Mouse (Mus musculus): Measurements from ENCODE around the gene Pknox2. TPM values are rescaled to one million over a fixed set of nuclear protein-coding genes. Genes with fewer than 3 reads are reported as not detected.

Pknox2 gene
- polyA plus RNA-seq, 1 experiment from 2014 or later = 11.7 TPM

DNA sequence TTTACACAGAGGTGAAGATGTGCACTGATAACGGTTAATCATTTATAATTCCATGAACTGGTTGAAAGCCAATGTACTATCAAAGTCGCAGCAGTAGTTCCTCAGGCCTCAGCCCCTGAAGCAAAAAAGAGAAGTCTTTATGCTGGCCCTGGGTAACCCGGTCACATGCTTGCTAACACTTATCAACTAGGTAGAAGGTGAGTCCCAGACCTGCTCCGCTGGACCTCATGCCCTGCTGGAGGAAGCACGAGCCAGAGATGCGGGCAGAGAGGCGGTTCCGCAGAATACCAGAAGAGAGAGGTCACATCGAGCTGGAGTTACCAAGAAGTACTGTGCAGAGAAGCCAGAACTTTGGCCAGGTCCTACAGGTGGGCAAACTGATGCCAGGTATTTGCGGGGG is 65.0 kb downstream of the Pknox2 start:
- no peak overlapping the region for H3K27ac ChIP-seq
- 90% methylated on average over 10 of the region's 10 CpGs for WGBS
- no peaks in the 10 kb centered on the region for H3K9me3 ChIP-seq (replicated peaks)
- H3K27me3 ChIP-seq (ENCODE audit: low read depth, poor library complexity, severe bottlenecking) = peaks cover 36% of the 10 kb centered on the region
- no peak for DNase-seq (ENCODE audit: low spot score)
- H3K36me3 ChIP-seq = no peaks in the 10 kb centered on the region
- 0 out of 2 replicates have a peak, but pooled peaks cover 2% of the 10 kb centered on the region for H3K4me1 ChIP-seq
- no peak overlapping the region for H3K4me3 ChIP-seq

DNA sequence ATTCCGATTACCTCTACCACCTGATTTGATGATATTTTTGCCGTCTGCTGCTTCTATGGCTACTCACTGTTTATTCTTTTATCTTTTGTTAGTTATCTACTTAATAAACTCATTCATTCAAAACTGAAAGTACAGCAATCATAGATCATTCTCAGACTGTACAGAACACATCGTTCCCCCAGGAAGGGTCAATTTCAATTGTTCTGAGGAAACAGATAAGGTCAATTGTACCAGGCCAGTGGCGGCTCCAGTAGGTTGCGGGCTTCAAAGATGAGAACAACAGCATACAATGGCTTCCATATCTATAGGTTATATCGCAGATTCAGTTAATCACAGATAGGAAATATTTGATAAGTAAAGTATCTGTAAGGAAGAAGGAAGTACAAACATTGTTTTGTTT is 66.9 kb downstream of the Pknox2 start:
- DNase-seq (ENCODE audit: low spot score) = no peak
- Histone ChIP-seq H3K36me3 (no peaks in the 10 kb centered on the region), H3K4me1 (peaks cover 17% of the 10 kb centered on the region), H3K4me3 (no peak overlapping the region), H3K27me3 (ENCODE audit: low read depth, poor library complexity, severe bottlenecking) (peaks cover 54% of the 10 kb centered on the region), H3K9me3 (replicated peaks) (no peaks in the 10 kb centered on the region), H3K27ac (no peak overlapping the region)
- 95% methylated on average over 6 of the region's 6 CpGs for WGBS

DNA sequence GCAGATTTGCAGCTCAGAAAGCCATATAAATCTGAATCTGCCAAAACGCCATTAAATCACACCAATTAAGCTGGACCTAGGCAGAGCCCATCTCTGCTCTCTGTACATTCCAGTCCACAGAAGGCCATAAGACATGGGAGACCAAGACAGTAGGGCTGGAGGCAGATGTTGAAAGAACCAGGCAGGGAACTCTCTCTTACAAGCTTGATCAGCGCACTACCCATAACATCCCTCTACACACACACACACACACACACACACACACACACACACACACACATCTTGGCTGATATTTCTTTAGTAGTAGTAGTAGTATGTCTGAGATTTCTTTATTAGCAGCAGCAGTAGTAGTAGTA is 70.2 kb downstream of the Pknox2 start:
- Histone ChIP-seq H3K27me3 (ENCODE audit: low read depth, poor library complexity, severe bottlenecking) (peaks cover 74% of the 10 kb centered on the region), H3K4me1 (peaks cover 40% of the 10 kb centered on the region), H3K36me3 (no peaks in the 10 kb centered on the region), H3K9me3 (replicated peaks) (no peaks in the 10 kb centered on the region), H3K4me3 (no peak overlapping the region), H3K27ac (no peak overlapping the region)
- DNase-seq (ENCODE audit: low spot score) = no peak
- WGBS = 42% methylated on average over 2 of the region's 2 CpGs

DNA sequence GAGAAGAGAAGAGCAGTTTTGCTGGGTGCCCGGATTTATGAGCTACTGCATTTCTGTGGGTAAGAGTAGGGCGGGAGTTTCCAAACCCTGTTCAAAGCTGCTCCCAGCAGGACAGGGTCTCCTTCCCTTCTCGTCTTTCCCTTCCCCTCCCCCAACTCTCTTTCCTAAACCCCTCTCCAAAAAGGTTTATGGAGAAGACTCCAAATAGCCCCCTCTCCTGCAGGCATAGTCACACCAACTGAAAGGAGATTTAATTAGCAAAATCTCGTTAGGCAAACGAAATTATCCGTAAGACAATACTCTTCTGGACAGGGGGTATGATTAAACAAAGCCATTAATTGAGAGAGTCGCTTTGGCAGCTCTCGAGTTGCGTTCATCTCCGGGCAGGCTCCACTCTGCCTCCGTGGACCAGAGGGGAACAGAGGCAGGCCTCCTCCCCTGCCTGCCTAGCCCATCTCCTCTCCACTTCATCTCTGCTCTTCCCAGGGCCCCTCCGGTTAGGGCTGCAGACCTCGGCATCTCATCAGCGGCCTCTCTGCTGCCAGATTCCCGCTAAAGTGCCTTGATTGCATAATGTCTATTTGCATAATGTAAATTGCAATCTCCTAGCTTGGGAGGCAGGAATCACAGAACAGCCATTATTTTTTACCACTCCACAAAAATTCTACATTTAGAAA is 70.7 kb downstream of the Pknox2 start:
- H3K9me3 ChIP-seq (replicated peaks) = no peaks in the 10 kb centered on the region
- H3K27ac ChIP-seq = no peak overlapping the region
- peaks cover 44% of the 10 kb centered on the region for H3K4me1 ChIP-seq
- H3K4me3 ChIP-seq = peak overlapping the region; percentile 16
- DNase-seq (ENCODE audit: low spot score) = no peak
- WGBS = 2% methylated on average over 15 of the region's 15 CpGs
- H3K27me3 ChIP-seq (ENCODE audit: low read depth, poor library complexity, severe bottlenecking) = peaks cover 78% of the 10 kb centered on the region
- H3K36me3 ChIP-seq = no peaks in the 10 kb centered on the region

DNA sequence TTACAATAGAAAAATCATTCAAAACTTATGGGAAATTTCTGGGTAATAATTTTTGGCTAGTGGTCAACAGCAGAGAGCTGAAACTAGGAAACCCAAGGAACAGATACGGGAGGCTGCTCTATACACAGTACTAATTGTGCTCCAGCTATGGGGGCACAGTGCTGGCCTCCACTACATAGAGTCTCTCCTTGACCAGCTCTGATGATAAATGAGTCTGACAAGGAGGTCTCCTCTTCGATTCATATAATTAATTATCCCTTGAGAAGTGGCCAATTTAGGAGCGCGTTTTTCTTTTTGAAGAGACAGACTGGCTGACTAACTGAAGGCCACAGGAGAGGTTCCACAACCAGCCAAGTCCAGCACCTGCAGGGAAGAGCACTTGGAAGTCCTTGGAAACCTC is 71.3 kb downstream of the Pknox2 start:
- 50% methylated on average over 4 of the region's 4 CpGs for WGBS
- no peak for DNase-seq (ENCODE audit: low spot score)
- Histone ChIP-seq H3K4me1 (peaks cover 50% of the 10 kb centered on the region), H3K27me3 (ENCODE audit: low read depth, poor library complexity, severe bottlenecking) (peaks cover 83% of the 10 kb centered on the region), H3K9me3 (replicated peaks) (no peaks in the 10 kb centered on the region), H3K4me3 (no peak overlapping the region), H3K36me3 (no peaks in the 10 kb centered on the region), H3K27ac (no peak overlapping the region)

DNA sequence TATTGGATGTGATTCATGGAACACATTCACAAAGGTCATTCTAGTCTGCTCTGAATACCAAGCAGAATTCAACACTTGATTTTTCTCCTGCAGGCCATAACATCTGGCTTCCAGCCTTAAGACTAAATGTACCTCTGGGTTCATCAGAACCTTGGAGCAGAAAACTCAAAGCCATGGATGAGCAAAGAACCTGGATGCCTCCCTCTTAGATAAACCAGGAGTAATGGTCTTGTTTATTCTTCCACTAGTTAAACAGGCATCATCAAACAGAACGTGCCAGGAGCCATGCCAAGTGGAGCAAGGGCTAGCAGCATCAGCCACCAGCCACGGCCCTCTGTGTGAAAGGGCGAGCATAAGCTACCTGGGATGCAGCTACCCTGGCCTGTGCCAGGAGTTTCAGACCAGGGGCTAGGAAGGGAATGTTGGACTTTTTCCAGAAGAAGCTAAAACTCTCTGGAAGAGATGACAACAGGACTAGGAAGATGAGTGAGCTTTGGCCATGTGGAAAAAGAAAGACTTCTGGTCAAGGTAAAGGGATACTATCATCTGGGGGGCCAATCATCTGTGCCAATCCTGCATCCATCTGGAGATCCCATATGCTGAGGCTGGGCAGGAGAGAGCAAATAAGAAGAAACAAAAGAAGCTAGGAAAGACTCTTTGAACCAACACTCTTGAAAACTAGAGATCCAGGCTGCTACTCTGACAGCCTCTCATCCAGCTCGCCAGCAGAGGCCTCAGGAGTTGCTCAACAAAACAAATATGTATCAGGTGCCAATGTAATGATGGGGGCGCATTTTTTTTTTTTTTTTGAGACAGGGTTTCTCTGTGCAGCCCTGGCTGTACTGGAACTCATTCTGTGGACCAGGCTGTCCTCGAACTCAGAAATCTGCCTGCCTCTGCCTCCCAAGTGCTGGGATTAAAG is 77.6 kb downstream of the Pknox2 start:
- H3K4me3 ChIP-seq = no peak overlapping the region
- peaks cover 39% of the 10 kb centered on the region for H3K4me1 ChIP-seq
- no peaks in the 10 kb centered on the region for H3K9me3 ChIP-seq (replicated peaks)
- H3K36me3 ChIP-seq = no peaks in the 10 kb centered on the region
- no peak overlapping the region for H3K27ac ChIP-seq
- 91% methylated on average over 6 of the region's 6 CpGs for WGBS
- H3K27me3 ChIP-seq (ENCODE audit: low read depth, poor library complexity, severe bottlenecking) = peaks cover 73% of the 10 kb centered on the region
- DNase-seq (ENCODE audit: low spot score) = no peak

DNA sequence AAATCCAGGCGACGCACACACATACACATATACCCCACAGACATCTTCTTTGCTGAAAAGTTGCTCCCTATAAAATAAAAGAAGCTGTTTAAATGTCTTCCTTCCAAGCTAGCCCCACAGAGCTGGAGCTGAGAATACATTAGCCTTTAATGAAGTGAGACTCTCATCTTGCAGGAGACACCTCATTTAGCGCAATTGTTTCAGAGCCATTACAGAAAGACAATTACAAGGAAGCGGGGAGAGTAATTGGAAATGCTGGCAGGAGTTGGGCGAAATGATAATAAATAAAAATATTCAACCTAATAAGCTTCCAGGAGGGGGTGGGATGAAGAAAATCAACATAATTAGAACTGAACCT is 79.8 kb downstream of the Pknox2 start:
- no peak for DNase-seq (ENCODE audit: low spot score)
- Histone ChIP-seq H3K4me3 (no peak overlapping the region), H3K4me1 (peaks cover 27% of the 10 kb centered on the region), H3K9me3 (replicated peaks) (no peaks in the 10 kb centered on the region), H3K27me3 (ENCODE audit: low read depth, poor library complexity, severe bottlenecking) (peaks cover 57% of the 10 kb centered on the region), H3K36me3 (no peaks in the 10 kb centered on the region), H3K27ac (no peak overlapping the region)
- WGBS = 71% methylated on average over 5 of the region's 5 CpGs

DNA sequence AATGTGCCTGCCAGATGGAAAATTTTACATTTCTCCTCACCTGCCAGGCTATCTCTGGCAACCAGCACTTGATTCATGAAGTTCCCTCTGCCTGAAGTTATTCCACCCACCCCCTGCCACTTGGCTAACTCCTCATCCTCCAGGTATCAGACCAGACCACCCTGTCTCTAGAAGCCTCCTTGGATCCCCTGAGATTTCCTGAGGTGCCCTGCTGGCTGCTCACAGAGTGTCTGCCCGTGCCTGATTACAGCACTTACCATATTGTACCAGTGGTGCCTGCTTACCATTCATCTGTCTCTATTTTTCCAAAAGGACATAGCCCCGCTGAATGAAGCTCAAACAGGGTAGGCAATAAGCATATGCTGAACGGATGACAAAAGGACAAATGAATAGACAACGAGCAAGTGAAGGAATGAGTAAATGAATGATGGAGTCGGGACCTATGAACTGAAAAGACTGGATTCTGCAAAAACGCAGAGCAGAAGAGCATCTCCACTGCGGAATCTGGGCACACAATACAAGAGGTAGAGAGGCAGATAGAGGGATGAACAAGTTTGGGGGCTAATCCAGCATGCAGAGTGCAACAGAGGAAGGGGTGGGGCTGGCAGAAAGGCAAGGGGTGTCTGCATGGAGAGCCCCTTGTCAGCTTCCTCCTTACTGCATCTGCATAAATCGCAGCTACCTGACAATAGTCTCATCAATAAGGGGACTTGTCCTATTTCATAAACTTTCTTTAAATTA is 80.3 kb downstream of the Pknox2 start:
- WGBS = 81% methylated on average over 8 of the region's 8 CpGs
- DNase-seq (ENCODE audit: low spot score) = no peak
- Histone ChIP-seq H3K4me3 (no peak overlapping the region), H3K4me1 (peaks cover 22% of the 10 kb centered on the region), H3K27ac (no peak overlapping the region), H3K27me3 (ENCODE audit: low read depth, poor library complexity, severe bottlenecking) (peaks cover 57% of the 10 kb centered on the region), H3K36me3 (no peaks in the 10 kb centered on the region), H3K9me3 (replicated peaks) (no peaks in the 10 kb centered on the region)

DNA sequence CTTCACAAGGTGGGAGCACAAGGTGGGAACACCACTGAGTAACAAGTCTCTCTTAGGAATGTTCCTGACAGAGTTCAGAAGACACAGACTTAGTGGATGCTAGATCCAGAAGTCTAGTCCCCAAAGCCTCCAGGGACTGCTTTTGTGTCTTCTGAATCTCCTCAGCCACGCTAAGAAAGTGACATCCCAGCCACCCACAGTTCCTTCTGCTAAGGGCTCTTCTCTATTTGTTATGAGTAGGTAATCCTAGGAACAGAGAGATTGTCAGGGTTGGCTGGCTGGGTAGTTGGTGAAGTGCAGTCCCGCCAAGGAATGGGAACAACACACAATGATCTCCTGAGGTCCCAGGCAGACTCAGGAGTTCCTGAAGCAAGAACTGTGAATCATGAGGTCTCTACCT is 85.6 kb downstream of the Pknox2 start:
- Histone ChIP-seq H3K9me3 (replicated peaks) (no peaks in the 10 kb centered on the region), H3K4me1 (peaks cover 29% of the 10 kb centered on the region), H3K27ac (no peak overlapping the region), H3K4me3 (no peak overlapping the region), H3K27me3 (ENCODE audit: low read depth, poor library complexity, severe bottlenecking) (peaks cover 20% of the 10 kb centered on the region), H3K36me3 (no peaks in the 10 kb centered on the region)
- DNase-seq (ENCODE audit: low spot score) = no peak
- WGBS = 69% methylated on average over 2 of the region's 2 CpGs

DNA sequence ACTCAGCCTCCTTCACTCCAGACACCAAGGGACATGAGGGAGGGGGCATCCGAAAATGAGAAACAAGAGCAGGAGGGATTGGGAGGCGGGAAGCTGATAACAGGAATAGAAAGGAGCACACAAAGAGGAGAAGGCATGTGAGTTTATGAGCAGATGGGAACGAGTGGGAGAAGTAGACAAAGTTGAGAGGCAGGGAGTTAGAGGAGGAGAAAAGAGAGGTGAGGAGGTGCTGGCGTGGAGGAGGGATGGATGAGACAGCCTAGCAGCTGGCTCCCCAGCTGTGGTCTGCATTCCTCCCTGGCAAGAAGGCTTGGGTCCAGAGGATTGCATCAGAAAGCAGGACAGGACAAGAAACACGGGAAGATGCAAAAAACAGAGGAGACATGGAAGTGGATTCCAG is 92.5 kb downstream of the Pknox2 start:
- Histone ChIP-seq H3K36me3 (no peaks in the 10 kb centered on the region), H3K4me3 (peak overlapping the region; percentile 40), H3K27me3 (ENCODE audit: low read depth, poor library complexity, severe bottlenecking) (peaks cover 38% of the 10 kb centered on the region), H3K4me1 (peaks cover 56% of the 10 kb centered on the region), H3K9me3 (replicated peaks) (no peaks in the 10 kb centered on the region), H3K27ac (peak overlapping the region; percentile 89)
- WGBS = 25% methylated on average over 5 of the region's 5 CpGs
- no peak for DNase-seq (ENCODE audit: low spot score)

DNA sequence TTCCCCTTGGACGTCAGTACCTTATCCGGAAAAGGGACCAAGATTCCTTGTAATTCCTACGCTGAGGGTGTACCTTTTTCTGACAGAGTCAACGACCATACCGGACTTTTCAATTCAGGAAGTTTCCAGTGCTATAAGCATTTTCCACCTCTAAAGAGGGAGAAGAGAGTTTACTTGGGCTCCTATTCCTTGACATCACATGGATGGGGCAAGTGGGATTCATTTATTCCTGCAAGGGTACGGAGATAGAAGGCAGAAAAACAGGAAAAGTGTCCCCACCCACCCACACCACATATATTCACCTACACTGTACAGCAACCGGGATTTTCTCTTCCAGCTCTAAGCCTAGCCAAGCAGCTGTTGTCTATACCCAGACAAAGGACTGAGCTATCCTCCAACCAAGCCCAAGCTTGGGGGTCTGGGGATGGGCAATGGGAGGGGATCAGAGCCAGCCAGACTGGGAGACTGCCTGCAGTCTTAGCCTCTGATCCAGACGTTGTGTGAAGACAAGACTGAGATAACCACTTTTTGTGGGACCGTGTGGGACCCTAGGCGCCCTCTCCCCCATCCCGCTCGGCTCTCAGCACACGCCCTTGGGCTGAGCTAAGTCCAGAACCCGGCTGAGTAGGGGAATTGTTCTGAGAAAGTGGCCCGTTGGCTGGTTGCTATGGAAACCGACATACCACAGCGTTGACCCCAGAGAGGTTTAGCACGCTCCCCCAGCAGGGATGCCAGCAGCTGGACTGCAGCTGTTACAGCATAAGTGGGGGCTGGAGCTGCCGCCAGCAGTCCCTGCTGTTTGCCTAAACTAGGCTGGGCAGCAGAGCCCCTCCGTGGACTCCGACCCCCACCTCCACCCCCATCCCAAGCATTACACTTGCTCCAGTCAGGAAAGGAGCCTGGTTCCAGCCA is 93.3 kb downstream of the Pknox2 start:
- no peaks in the 10 kb centered on the region for H3K9me3 ChIP-seq (replicated peaks)
- 14% methylated on average over 21 of the region's 21 CpGs for WGBS
- H3K4me3 ChIP-seq = peak overlapping the region; percentile 40
- peaks cover 46% of the 10 kb centered on the region for H3K27me3 ChIP-seq (ENCODE audit: low read depth, poor library complexity, severe bottlenecking)
- DNase-seq (ENCODE audit: low spot score) = peak; percentile 91
- H3K4me1 ChIP-seq = peaks cover 64% of the 10 kb centered on the region
- peak overlapping the region; percentile 89 for H3K27ac ChIP-seq
- no peaks in the 10 kb centered on the region for H3K36me3 ChIP-seq

DNA sequence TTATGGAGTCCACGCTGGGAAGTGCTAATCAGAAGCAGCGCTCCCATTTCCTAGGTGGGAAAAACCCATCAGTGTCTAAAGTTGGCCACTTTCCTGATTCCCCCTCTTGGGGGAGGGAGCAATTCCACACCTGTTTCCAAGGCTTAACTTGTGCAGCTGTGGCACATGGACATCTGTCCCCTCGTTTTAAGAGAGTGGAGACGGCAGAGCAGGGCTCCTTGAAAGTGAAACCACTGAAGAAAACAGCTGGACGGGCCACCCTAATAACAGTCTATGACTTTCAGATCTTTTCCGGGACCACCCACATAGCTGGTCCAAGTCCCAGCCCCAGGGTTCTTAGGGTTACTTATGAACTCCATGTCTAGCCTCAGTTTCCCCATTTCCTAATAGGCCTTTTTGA is 94.2 kb downstream of the Pknox2 start:
- DNase-seq (ENCODE audit: low spot score) = peak; percentile 73
- H3K27me3 ChIP-seq (ENCODE audit: low read depth, poor library complexity, severe bottlenecking) = peaks cover 54% of the 10 kb centered on the region
- H3K4me1 ChIP-seq = peaks cover 59% of the 10 kb centered on the region
- peak overlapping the region; percentile 40; the same call in 1 of the 2 replicates for H3K4me3 ChIP-seq
- 22% methylated on average over 6 of the region's 6 CpGs for WGBS
- peak overlapping the region; percentile 89 for H3K27ac ChIP-seq
- no peaks in the 10 kb centered on the region for H3K9me3 ChIP-seq (replicated peaks)
- no peaks in the 10 kb centered on the region for H3K36me3 ChIP-seq
